Mouse (Mus musculus) cerebellum, adult 2 months (tissue): ENCODE results near the gene Pdss2.

Source experiments
- CTCF ChIP-seq: fragments of 200-500 bp; IDR thresholded peaks from 2 replicates; pipeline ENCODE4 v1.5.1; 2011; ENCODE audit warnings: low read depth, mild to moderate bottlenecking, control low read depth, low read length, moderate library complexity, borderline replicate concordance; ENCODE audit not compliant: insufficient read depth
- POLR2A ChIP-seq: fragments of 200-500 bp; IDR thresholded peaks from 2 replicates; pipeline ENCODE4 v1.6.1; 2011; ENCODE audit warnings: low read length, control low read depth, borderline replicate concordance; ENCODE audit not compliant: insufficient read depth

- TF ChIP-seq POLR2A (no peak), CTCF (no peak)
Observed at GRCm38 (mm10) chr10:43467659-43468058, 246.4 kb downstream of the Pdss2 start.
